ENCODE assay signal across 9 mouse cellular contexts in the genomic region with DNA sequence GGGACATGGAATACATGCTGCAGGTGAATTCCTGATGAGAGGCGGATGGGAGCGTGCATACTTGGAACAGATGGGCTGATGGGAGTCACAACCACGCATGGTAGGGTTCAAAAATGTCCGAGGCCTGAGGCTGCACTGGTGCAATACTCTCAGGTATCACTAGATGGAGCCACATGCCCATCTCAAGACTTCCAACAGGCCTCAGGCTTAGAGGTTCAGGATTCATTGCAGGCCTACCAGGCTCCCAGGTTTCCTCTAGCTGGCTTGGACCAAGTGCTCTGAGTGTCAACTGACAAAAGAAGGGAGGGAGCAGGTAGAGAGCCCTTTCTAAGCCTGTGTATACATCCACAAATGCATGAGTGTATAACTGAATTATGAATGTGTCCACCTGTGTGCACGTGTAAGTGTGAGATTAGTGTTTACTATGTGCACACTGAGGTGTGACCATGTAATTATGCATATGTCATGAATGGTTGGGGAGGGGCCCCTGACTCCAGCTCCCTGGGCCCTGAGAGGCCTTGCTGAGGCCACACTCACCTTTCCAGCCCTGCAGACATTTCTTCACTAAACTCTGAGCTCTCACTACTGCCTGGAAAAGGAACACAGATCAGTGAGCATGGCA. TPM values are rescaled to one million over a fixed set of nuclear protein-coding genes. Genes with fewer than 3 reads are reported as not detected.
DNase-seq lines count a peak whose midpoint lies in the region; ATAC-seq and TF ChIP-seq lines count a peak whose summit lies in the region.
"Had no signal": no experiment of that assay in that cellular context is flagged by ENCODE, and none has a peak within 500 bp of the region (broad histone marks: within the 10 kb centered on the region; RNA-seq: fewer than 3 reads in every experiment).

No protein-coding gene starts in this region.

- ATAC-seq in cerebellum, adult (ENCODE audit: insufficient number of reproducible peaks, low FRiP score, low TSS enrichment) = peak; percentile 74
- peak; percentile 74 for ATAC-seq in forebrain, embryonic 13.5 days
- ATAC-seq in hematopoietic stem cell, adult 5-6 weeks (replicated peaks in 1 of 2; ENCODE audit: insufficient read depth in 1 of 2, low FRiP score in 2 of 2, low TSS enrichment in 1 of 2, low read depth in 1 of 2, poor library complexity in 2 of 2, severe bottlenecking in 2 of 2) = peak; percentile 67 to 74

- H3K4me1 ChIP-seq in forebrain, embryonic 13.5 days = no peaks in the 10 kb centered on the region

- no peaks in the 10 kb centered on the region for H3K9me3 ChIP-seq in forebrain, embryonic 13.5 days (replicated peaks)

- H3K27ac ChIP-seq in forebrain, embryonic 13.5 days = no peak overlapping the region
- no peak overlapping the region for H3K27ac ChIP-seq in layer of hippocampus, adult 2 months
- H3K27ac ChIP-seq: macrophage had no signal

- H3K36me3 ChIP-seq in forebrain, embryonic 13.5 days (ENCODE audit: poor library complexity, severe bottlenecking) = peaks cover 34% of the 10 kb centered on the region

- WGBS in forebrain, embryonic 13.5 days = 22% methylated on average over 5 of the region's 5 CpGs

- peak; percentile 99; the same call in 1 of the 2 replicates for TF ChIP-seq CTCF in layer of hippocampus, adult 2 months (conservative IDR thresholded peaks at IDR 0.05)

- no peak overlapping the region for H3K9ac ChIP-seq in forebrain, embryonic 13.5 days

- no peaks in the 10 kb centered on the region for H3K27me3 ChIP-seq in forebrain, embryonic 13.5 days

- no peak overlapping the region for H3K4me2 ChIP-seq in forebrain, embryonic 13.5 days

- H3K4me3 ChIP-seq in forebrain, embryonic 13.5 days = no peak overlapping the region
- H3K4me3 ChIP-seq in layer of hippocampus, adult 2 months = no peak overlapping the region

- DNase-seq in MEL-GATA-1-ER (ENCODE audit: extremely low read depth, low read depth) = peak; percentile 26
- DNase-seq in layer of hippocampus, adult 2 months (ENCODE audit: low spot score in 2 of 2) = peak; percentile 70 to 82
- DNase-seq in lung, postnatal 14 days = peak; percentile 75
- peak; percentile 60 for DNase-seq in retina, postnatal 7 days (ENCODE audit: low read depth, low spot score)
- peak; percentile 49 for DNase-seq in urinary bladder, adult 2 months (ENCODE audit: low spot score)

RNA-seq across cellular contexts. Expression of a gene that starts 23.4 kb away (rescaled TPM):
- 12.1 and 12.2 TPM in 2 replicates for polyA plus RNA-seq in forebrain, embryonic 13.5 days (2015; fragmentation: Nextera tagmentation; extraction: Ambion mirVana)
- total RNA-seq in hematopoietic stem cell, adult 5-6 weeks (2017) = 3.8 and 5.7 TPM in 2 replicates
- total RNA-seq in layer of hippocampus, adult 2 months (2021) = 10 to 100 TPM; 31.7 to 35.2 TPM
- 3.7 TPM in 2 replicates for polyA plus RNA-seq in urinary bladder, adult 2 months (2012; rRNA removed)

Comparison
In these comparisons a context has a peak if more than half of its experiments do, and no peak if none do; other contexts are left out.
1. DNase-seq: peak in every context shown above with its lines; median percentile 76 in layer of hippocampus, adult 2 months; 75 in lung, postnatal 14 days; 60 in retina, postnatal 7 days; 49 in urinary bladder, adult 2 months; 26 in MEL-GATA-1-ER.